Mouse (Mus musculus): ENCODE measurements around the gene Gm47841. TPM values are rescaled to one million over a fixed set of nuclear protein-coding genes. Genes with fewer than 3 reads are reported as not detected.

The Gm47841 gene
- total RNA-seq (2022) = under 1 TPM in 1 of 4 experiments, not detected in 3; 0.25 TPM

GRCm38 (mm10) chr15:101047194-101047555 lies at the start of gene Gm47841:
Gm47841 (minus strand) TSS chr15:101047397.
- no peak for DNase-seq (ENCODE audit: low spot score)

GRCm38 (mm10) chr15:101095392-101095791 lies 48.2 kb upstream of the Gm47841 start:
- DNase-seq (ENCODE audit: low spot score) = no peak

- no peak for DNase-seq (ENCODE audit: low spot score)
Observed at GRCm38 (mm10) chr15:101094979-101095378, 47.8 kb upstream of the Gm47841 start.

GRCm38 (mm10) chr15:101093988-101094387 lies 46.8 kb upstream of the Gm47841 start:
- DNase-seq (ENCODE audit: low spot score) = no peak

DNA sequence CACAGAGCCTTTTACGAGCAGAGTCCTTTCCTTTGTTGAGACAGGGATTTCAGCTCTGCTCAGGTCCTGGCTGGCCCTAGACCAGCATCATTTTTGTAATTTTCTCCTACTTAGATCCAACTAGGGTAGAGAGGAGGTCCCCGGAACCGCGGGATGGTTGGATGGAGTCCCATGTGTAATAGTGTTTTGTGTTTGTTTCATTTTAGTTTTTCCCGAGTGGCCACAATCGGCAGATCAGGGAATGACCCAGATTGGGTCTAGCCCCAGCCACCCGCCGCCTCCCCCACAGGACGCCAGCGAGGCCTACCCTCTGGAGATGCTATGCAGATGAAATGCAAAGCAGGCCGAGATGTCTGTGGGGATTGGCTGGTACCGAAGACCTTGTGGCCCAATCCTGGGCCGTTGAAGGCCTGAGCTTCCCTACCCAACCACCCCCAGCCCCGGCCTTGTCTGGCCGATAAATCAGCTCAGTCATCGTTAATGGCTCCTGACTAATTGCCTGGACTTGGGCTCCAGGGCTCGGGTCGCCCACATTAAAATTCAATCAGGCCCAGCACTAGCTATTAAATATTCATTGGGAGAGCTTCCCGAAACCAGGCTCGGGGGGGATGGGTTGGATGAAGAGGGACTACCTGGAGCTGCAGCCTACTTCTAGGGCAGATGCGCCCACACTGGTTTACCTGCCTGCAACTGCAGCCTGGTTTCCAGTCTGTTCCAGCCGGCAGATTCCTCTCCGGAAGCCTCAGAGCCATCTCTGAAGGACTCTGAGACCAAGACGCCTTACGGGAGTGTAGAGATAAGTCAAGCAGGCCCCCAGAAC lies 45.8 kb upstream of the Gm47841 start:
- DNase-seq (ENCODE audit: low spot score) = no peak

GRCm38 (mm10) chr15:101092121-101092828 lies 45.1 kb upstream of the Gm47841 start:
- DNase-seq (ENCODE audit: low spot score) = no peak

GRCm38 (mm10) chr15:101091551-101091950 lies 44.4 kb upstream of the Gm47841 start:
- DNase-seq (ENCODE audit: low spot score) = no peak

DNA sequence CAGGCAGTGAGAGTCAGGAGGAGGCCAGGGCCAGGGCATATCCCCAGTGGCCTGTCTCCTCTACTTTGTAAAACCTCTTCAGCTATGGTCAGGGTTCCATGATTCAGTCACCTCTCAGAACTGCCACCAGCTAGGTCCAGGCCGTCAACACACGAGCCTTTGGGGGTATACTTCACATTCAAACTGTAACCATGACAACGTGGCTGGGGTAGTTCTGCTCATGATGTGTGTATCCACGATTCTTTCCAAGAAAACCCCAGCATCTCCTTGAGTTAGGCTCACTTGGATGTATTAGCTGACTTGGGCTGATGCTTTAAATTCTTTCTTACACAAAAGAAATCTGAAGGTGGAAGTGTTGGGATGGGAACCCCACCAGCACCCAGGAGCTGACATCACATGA lies 41.1 kb upstream of the Gm47841 start:
- no peak for DNase-seq (ENCODE audit: low spot score)

DNA sequence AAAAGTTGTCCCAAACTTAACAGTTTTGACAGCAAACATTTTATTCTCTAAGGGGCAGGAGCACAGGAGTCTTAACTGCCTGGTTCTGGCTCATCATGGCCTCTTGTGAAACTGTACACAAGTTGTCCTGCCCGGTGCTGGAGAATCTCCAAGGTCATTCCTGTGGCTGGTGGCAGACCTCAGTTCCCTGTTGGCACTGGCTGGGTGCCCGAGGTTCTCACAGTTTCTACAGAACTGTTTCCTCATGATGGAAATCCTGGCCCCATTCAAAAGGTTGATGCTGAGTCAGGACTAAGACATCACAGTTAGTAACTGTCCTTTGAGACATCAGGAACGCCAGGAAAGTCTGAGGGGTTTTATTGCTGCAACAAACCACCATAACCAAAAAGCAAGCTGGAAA lies 39.8 kb upstream of the Gm47841 start:
- no peak for DNase-seq (ENCODE audit: low spot score)

DNA sequence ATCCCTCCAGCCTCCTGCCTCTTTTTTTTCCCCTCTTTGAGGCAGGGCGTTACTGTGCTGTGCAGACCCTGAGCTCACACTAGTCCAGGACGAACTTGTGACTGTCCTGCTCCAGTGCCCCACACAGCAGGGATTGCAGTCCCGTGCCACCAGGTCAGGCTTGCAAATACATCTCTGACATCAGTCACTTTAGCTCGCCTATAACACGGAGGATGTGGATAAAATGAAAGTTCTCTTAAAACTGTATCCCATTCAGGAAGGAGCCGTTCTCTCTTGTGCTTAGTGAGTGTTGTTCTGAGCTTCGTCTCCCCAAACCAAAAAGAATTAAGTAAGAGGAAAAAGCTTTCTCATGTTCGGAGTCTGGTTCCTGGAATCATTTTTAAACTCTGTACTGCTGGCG lies 39.3 kb upstream of the Gm47841 start:
- DNase-seq (ENCODE audit: low spot score) = no peak

DNA sequence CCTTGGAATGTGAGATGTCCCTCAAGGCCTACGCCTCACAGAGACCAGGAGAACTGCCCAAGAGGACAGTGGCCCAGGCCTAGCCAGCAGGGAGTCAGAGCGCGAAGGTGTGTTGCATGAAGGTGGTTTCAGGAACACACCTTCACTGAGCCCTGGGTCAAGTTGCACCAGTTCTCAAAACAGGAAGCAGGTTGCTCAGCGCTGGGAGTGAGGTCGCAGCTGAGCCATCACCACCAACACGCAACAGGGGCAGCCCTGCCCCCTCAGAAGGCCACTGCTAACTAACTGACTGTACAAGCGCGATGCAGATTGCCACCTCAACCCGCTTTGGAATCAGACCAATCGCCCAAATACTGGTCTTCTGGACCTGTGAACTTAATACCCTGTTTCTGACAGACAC lies 37.3 kb upstream of the Gm47841 start:
- DNase-seq (ENCODE audit: low spot score) = no peak

DNA sequence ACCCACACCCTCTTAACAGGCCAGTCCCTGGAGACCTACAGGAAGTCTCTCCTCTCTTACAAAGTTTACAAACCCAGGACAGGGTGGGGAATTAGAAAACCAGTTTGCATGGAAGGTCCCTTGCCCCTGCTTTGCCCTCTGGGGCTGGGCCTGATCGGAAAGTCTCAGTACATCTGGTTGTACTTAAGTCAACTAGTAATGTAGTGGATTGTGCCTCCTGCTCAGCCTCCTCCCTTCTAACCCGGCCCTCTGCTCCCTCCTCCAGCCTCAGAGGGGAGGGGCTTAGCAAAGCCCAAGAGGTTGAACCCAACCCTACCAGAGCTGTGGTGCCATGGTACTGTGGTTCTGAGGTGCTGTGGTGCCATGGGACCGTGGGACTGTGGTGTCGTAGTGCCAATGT lies 35.0 kb upstream of the Gm47841 start:
- no peak for DNase-seq (ENCODE audit: low spot score)

GRCm38 (mm10) chr15:101081035-101081548 lies 33.9 kb upstream of the Gm47841 start:
- DNase-seq (ENCODE audit: low spot score) = no peak

GRCm38 (mm10) chr15:101080031-101080520 lies 32.9 kb upstream of the Gm47841 start:
- no peak for DNase-seq (ENCODE audit: low spot score)

DNA sequence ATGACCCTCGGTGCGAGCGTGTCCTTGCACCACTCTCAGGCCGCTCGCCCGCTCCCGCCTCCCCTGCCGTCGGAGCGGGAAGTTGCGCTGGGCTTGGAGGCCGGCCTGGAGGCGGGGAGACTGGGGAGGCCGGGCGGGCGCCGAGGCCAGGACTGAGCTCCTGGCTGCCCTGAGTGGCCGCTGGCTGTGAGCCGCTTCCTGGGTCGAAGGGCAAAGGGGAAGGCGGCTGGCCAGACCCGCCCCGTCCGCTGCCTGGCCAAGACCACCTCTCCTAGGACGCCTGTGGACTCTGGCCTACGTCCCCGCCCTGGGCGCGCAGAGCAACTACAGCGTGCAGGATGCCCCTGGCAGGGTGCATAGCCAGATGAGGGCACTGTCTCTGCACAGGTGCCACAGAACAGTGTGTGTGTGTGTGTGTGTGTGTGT lies 31.5 kb upstream of the Gm47841 start:
- DNase-seq (ENCODE audit: low spot score) = peak; percentile 87

- DNase-seq (ENCODE audit: low spot score) = no peak
Observed at GRCm38 (mm10) chr15:101077813-101078730, 30.9 kb upstream of the Gm47841 start, which contains the start of gene Fignl2. Fignl2 (minus strand) TSS chr15:101078567.

GRCm38 (mm10) chr15:101077001-101077812 lies 30.0 kb upstream of the Gm47841 start:
- DNase-seq (ENCODE audit: low spot score) = no peak

DNA sequence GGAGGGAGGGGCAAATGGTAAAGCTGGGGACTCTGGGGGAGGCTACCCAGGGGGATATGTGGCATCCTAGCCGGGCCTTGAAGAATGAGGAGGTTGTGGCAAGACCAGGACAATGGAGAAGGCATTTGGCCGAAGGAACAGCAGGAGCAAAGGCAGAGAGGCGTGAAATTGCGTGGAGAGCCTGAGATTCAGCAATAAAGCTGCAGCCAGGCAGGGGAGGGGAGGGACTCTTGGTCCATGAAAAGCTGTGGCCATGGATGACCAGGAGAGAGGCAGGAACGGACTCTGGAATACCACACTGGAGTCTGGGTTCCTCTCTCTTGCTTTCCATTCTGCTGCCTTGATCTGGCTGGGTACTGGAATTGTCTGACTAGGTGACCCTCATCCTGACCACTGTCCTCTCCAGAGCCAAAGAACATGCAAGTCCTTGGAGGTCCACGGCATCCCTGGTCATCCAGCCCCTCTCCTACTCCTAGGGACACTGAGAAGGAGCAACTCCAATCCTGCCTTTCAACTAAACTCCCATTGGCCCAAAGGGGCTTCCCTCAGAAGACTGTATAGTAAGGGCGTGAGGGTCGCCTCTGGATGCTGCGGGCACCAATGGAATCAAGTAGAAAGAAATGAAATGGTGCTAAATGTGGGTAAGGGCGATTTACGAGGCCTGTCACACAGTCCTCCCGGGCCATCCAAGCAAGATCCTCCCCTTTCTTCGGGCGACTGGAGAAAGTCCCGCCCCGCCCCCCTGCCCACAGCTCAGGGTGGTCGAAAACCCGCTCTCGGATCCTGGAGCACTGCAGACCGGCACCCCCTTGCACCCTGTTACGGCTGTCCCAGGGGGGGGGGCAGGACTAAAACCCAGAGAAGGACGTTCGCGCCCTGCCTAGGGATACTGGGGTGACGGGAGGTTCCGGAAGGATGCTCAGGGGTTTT lies 29.1 kb upstream of the Gm47841 start:
- DNase-seq (ENCODE audit: low spot score) = no peak

- DNase-seq (ENCODE audit: low spot score) = no peak
Observed at GRCm38 (mm10) chr15:101075656-101076055, 28.5 kb upstream of the Gm47841 start.
